Mouse (Mus musculus) embryonic facial prominence, embryonic 11.5 days (tissue): ENCODE data around the gene Kcnj10. TPM values are rescaled to one million over a fixed set of nuclear protein-coding genes. Genes with fewer than 3 reads are reported as not detected.

ENCODE experiments used
- ATAC-seq: fragments of 200-750 bp; cut with Nextera tagmentation; replicated peaks from 2 replicates; pipeline ENCODE4 v1.8.0; 2017; ENCODE audit warnings: low read depth; ENCODE audit not compliant: insufficient number of reproducible peaks, low FRiP score, low TSS enrichment
- DNase-seq: peaks from one replicate; pipeline ENCODE4 v3.0.0-alpha.2; 2015; ENCODE audit warnings: low spot score
- H3K27ac ChIP-seq: fragments of 300-500 bp; sonication (generic); replicated peaks from 2 replicates; pipeline ENCODE4 v1.5.1; 2014; ENCODE audit warnings: mild to moderate bottlenecking, low read depth, low read length, control low read depth
- H3K27me3 ChIP-seq: fragments of 300-500 bp; sonication (generic); 2 replicates; pipeline ENCODE4 v1.6.1; 2014; ENCODE audit warnings: mild to moderate bottlenecking, low read length, moderate library complexity, mixed read lengths; ENCODE audit not compliant: control insufficient read depth, insufficient read depth
- H3K36me3 ChIP-seq: fragments of 300-500 bp; sonication (generic); replicated peaks from 2 replicates; pipeline ENCODE4 v1.6.1; 2014; ENCODE audit warnings: low read depth, mild to moderate bottlenecking, low read length, moderate library complexity, mixed read lengths; ENCODE audit not compliant: control insufficient read depth, insufficient read depth
- H3K4me1 ChIP-seq: fragments of 300-500 bp; sonication (generic); 2 replicates; pipeline ENCODE4 v1.6.1; 2014; ENCODE audit warnings: low read length, mixed read lengths; ENCODE audit not compliant: control insufficient read depth, insufficient read depth
- H3K4me2 ChIP-seq: fragments of 300-500 bp; sonication (generic); 2 replicates; pipeline ENCODE4 v1.6.1; 2014; ENCODE audit warnings: low read depth, mild to moderate bottlenecking, control low read depth, low read length, moderate library complexity
- H3K4me3 ChIP-seq: fragments of 300-500 bp; sonication (generic); 2 replicates; pipeline ENCODE4 v1.5.1; 2014; ENCODE audit warnings: low read depth, low read length, control low read depth
- H3K9ac ChIP-seq: fragments of 300-500 bp; sonication (generic); replicated peaks from 2 replicates; pipeline ENCODE4 v1.6.1; 2014; ENCODE audit warnings: mild to moderate bottlenecking, control low read depth, low read length
- H3K9me3 ChIP-seq: fragments of 300-500 bp; sonication (generic); replicated peaks from 2 replicates; pipeline ENCODE4 v1.6.1; 2016; ENCODE audit warnings: mild to moderate bottlenecking, low read length, inconsistent platforms, mixed read lengths; ENCODE audit not compliant: control insufficient read depth
- WGBS: fragments of 180-500 bp; shearing (Covaris S2); extraction: QIAGEN DNeasy Blood & Tissue Kit; methylation state at CpG from one replicate; pipeline ENCODE4 v1.1.7; 2014; 5-methylcytosine and 5-hydroxymethylcytosine counted together
- polyA plus RNA-seq: library from polyadenylated mRNA; unstranded; fragments of >200 nt; fragmentation: Nextera tagmentation; extraction: Ambion mirVana; gene quantifications from 2 replicates; pipeline ENCODE4 v1.2.1, GENCODE M21; 2014

Kcnj10 gene
- polyA plus RNA-seq, 1 experiment from 2014 or later, result 0.11 TPM

DNA sequence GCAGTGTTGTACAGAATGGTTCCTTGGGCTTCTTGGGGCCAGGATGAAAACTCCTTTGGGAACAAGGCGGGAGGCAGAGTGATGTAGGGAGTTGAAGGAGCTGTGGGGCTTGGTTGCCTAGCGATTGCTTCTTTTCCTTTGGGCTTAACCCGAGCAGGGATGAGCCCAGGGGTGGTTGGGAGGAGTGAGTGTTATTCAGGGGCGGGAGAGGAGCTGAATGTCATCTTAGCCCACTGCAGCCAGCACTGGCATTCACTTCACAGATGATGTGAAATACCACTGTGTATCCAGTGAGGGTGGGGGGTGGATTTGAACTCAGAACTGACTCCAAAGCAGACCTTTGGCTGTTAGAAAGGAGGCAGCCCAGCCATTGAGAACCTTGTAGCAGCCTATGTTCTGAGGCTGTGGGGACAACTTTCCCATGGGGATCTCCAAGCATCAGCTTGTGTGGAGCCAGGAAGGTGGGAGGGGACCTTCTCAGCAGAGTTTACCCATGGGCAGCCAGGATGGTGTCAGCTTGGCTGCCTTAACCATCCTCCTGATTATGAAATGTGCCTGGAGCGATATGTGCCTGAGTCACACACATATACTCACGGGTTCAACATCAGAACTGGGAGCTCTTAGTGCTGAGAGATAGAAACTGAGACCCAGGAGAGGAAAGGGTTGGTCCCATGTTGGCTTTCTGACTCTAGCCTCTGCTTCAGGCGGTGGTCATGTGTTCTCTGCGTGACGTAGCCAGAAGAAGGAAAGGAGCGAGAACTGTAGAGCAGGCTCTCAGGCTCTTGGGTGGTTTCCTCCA lies 27.2 kb upstream of the Kcnj10 start:
- no peak overlapping the region for H3K27ac ChIP-seq
- no peak overlapping the region for H3K4me3 ChIP-seq
- DNase-seq (no peak), ATAC-seq (no peak)
- 73% methylated on average over 10 of the region's 10 CpGs for WGBS
- no peak overlapping the region for H3K9ac ChIP-seq
- no peak overlapping the region for H3K4me2 ChIP-seq
- no peaks in the 10 kb centered on the region for H3K36me3 ChIP-seq
- 0 out of 2 replicates have a peak, but pooled peaks cover 5% of the 10 kb centered on the region for H3K4me1 ChIP-seq
- no peaks in the 10 kb centered on the region for H3K27me3 ChIP-seq
- H3K9me3 ChIP-seq, result no peaks in the 10 kb centered on the region

- Histone ChIP-seq H3K27me3 (no peaks in the 10 kb centered on the region), H3K27ac (no peak overlapping the region), H3K4me2 (no peak overlapping the region), H3K9ac (no peak overlapping the region), H3K4me1 (0 out of 2 replicates have a peak, but pooled peaks cover 5% of the 10 kb centered on the region), H3K36me3 (no peaks in the 10 kb centered on the region), H3K9me3 (no peaks in the 10 kb centered on the region), H3K4me3 (no peak overlapping the region)
- no peak for DNase-seq
- ATAC-seq, result no peak
- 76% methylated on average over 3 of the region's 3 CpGs for WGBS
Observed at GRCm38 (mm10) chr1:172314911-172315310, 26.1 kb upstream of the Kcnj10 start.

- H3K27me3 ChIP-seq, result no peaks in the 10 kb centered on the region
- no peak overlapping the region for H3K27ac ChIP-seq
- H3K9ac ChIP-seq, result 0 out of 2 replicates have a peak overlapping the region, but pooled peaks have one; percentile 25
- 0 out of 2 replicates have a peak, but pooled peaks cover 2% of the 10 kb centered on the region for H3K4me1 ChIP-seq
- H3K9me3 ChIP-seq, result no peaks in the 10 kb centered on the region
- no peak for DNase-seq
- no peak overlapping the region for H3K4me2 ChIP-seq
- ATAC-seq, result 0 out of 2 replicates have a peak, but pooled peaks have one; percentile 3
- no peaks in the 10 kb centered on the region for H3K36me3 ChIP-seq
- H3K4me3 ChIP-seq, result no peak overlapping the region
- 52% methylated on average over 18 of the region's 18 CpGs for WGBS
Observed at GRCm38 (mm10) chr1:172317431-172317830, 23.6 kb upstream of the Kcnj10 start.

DNA sequence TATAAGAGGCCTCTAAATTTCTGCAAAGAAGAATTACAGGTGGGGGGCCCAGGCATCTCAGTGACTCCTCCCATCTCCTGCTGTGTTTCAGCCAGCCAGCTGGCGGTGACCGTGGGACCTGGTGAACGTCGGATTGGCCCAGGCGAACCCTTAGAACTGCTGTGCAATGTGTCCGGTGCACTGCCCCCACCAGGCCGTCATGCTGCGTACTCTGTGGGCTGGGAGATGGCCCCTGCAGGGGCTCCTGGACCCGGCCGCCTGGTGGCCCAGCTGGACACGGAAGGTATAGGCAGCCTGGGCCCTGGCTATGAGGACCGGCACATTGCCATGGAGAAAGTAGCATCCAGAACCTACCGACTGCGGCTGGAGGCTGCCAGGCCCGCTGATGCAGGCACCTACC lies 23.1 kb upstream of the Kcnj10 start:
- Histone ChIP-seq H3K27me3 (no peaks in the 10 kb centered on the region), H3K4me1 (0 out of 2 replicates have a peak, but pooled peaks cover 2% of the 10 kb centered on the region), H3K27ac (no peak overlapping the region), H3K4me2 (no peak overlapping the region), H3K9ac (no peak overlapping the region), H3K4me3 (no peak overlapping the region), H3K36me3 (no peaks in the 10 kb centered on the region), H3K9me3 (no peaks in the 10 kb centered on the region)
- DNase-seq (no peak), ATAC-seq (no peak)
- WGBS, result 56% methylated on average over 15 of the region's 15 CpGs

DNA sequence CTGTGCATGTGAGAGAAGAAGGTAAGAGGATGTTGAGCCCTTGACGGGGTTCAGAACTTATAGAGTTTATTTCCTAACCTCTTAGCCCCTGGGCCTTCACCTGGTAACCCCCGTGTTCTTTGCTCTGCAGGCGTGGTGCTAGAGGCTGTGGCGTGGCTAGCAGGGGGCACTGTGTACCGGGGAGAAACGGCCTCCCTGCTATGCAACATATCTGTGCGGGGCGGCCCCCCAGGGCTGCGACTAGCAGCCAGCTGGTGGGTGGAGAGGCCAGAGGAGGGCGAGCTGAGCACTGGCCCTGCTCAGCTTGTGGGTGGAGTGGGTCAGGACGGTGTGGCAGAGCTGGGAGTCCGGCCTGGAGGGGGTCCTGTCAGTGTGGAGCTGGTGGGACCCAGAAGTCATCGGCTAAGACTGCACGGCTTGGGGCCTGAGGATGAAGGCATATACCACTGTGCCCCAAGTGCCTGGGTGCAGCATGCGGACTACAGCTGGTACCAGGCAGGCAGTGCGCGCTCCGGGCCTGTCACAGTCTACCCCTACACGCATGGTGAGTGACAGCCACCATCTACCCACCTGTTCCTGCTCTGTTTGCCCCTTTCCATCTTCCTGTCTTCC lies 22.5 kb upstream of the Kcnj10 start:
- Histone ChIP-seq H3K9ac (no peak overlapping the region), H3K36me3 (no peaks in the 10 kb centered on the region), H3K4me2 (no peak overlapping the region), H3K9me3 (no peaks in the 10 kb centered on the region), H3K4me3 (no peak overlapping the region), H3K27me3 (no peaks in the 10 kb centered on the region), H3K4me1 (no peaks in the 10 kb centered on the region), H3K27ac (no peak overlapping the region)
- ATAC-seq (peak; percentile 17; the same call in 1 of the 2 replicates), DNase-seq (no peak)
- WGBS, result 84% methylated on average over 19 of the region's 19 CpGs

DNA sequence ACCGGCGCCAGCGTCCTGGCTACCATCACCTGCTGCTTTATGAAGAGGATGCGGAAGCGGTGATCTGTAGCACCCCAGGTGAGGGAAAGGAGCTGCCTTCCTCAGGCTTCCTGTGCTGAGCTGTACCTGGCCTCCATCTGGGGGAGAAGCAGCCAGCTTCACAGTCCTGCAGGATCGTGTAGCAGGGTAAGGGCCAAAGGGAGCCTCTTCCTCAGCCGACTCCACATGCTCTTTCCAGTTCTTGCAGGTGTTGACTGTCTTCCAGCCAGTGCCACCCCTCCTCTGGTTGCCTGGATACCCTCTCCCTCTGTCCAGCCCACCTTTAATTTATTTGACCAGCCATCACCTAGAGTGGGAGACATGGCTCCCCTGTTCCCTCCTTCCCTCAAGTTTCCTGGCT lies 21.7 kb upstream of the Kcnj10 start:
- ATAC-seq (no peak), DNase-seq (no peak)
- Histone ChIP-seq H3K4me2 (no peak overlapping the region), H3K4me1 (no peaks in the 10 kb centered on the region), H3K27me3 (no peaks in the 10 kb centered on the region), H3K9me3 (no peaks in the 10 kb centered on the region), H3K36me3 (no peaks in the 10 kb centered on the region), H3K27ac (no peak overlapping the region), H3K9ac (no peak overlapping the region), H3K4me3 (no peak overlapping the region)
- 83% methylated on average over 7 of the region's 7 CpGs for WGBS

DNA sequence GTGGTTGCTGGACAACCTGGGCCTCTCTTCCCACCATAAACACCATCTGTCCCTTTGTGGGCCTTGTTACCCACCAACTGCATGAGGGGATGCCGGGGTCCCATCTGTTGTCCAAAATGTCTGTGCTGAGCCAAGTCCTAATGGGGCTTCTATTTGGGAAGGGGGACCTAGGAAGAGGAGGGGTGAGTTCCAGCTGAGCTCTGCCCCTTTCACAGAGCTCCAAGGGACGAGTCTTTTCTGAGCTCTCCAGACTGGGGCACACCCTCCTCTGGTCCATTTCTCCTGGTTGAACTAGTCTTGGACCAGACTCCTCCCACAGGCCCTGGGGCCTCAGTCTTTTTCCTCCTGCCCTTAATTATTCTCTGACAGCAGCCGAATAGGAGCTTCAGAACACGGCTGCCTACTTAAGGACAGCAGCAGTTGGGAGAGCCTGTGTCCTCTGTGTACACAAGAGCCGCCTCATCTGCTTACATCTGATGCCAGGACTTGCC lies 21.0 kb upstream of the Kcnj10 start:
- no peaks in the 10 kb centered on the region for H3K4me1 ChIP-seq
- no peaks in the 10 kb centered on the region for H3K36me3 ChIP-seq

GRCm38 (mm10) chr1:172322725-172323124 lies 18.3 kb upstream of the Kcnj10 start:
- Histone ChIP-seq H3K9ac (no peak overlapping the region), H3K36me3 (no peaks in the 10 kb centered on the region), H3K27me3 (peaks cover 26% of the 10 kb centered on the region), H3K27ac (no peak overlapping the region), H3K4me1 (no peaks in the 10 kb centered on the region; the same call in 1 of the 2 replicates), H3K4me2 (no peak overlapping the region), H3K9me3 (no peaks in the 10 kb centered on the region), H3K4me3 (no peak overlapping the region)
- ATAC-seq (no peak), DNase-seq (no peak)
- whole genome bisulfite sequencing, result 48% methylated on average over 13 of the region's 13 CpGs

More for the DNA sequence above, 21.0 kb upstream of the Kcnj10 start:
- Histone ChIP-seq H3K27ac (no peak overlapping the region), H3K4me2 (no peak overlapping the region), H3K27me3 (peaks cover 2% of the 10 kb centered on the region; the same call in 1 of the 2 replicates), H3K9ac (no peak overlapping the region), H3K9me3 (no peaks in the 10 kb centered on the region), H3K4me3 (no peak overlapping the region)
- 43% methylated on average over 5 of the region's 5 CpGs for WGBS
- DNase-seq, result no peak
- peak; percentile 10; the same call in 1 of the 2 replicates for ATAC-seq
